Mouse (Mus musculus): ENCODE data around the gene Igflr1. TPM values are rescaled to one million over a fixed set of nuclear protein-coding genes. Genes with fewer than 3 reads are reported as not detected.
A peak's percentile ranks its signal among the peaks of the same experiment; 100 is the strongest.

Gene Igflr1
- total and polyA plus RNA-seq, 3 experiments = 0.23 to 3.7 (median 0.75) TPM

DNA sequence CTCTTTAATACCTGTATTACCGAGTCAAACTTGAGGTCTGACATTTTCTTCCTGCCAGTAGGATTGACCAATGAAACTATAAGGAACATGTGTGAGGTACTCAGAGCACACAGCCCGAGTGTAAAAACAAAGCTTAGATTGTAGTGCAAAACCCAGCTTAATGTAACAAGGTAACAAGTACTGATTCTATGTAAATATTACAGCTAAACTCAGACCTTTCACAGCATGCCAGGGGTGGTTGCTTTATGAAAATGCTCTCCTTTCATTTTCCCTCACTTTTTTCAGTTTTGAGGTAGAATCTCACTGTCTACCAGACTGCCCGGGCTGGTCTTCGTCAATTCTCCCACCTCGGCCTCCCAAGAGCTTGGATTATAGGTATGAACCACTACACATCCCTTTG, 30.9 kb downstream of the Igflr1 start:
- no peaks in the 10 kb centered on the region for H3K4me1 ChIP-seq (ENCODE audit: control insufficient read depth, insufficient read depth, low read length)
- H3K9ac ChIP-seq (ENCODE audit: low read depth, low read length) = no peak overlapping the region
- no peak for TF ChIP-seq CTCF (IDR thresholded peaks at IDR 0.05)
- no peak for TF ChIP-seq EP300 (IDR thresholded peaks at IDR 0.05; ENCODE audit: insufficient read depth, low read depth, low read length)
- no peak for TF ChIP-seq POLR2A (IDR thresholded peaks at IDR 0.05; ENCODE audit: insufficient read depth, low read depth, low read length)
- 69% methylated on average over 5 of the region's 5 CpGs for WGBS
- intact Hi-C loops (cut with DNase I) = loop anchor here (10.0 kb wide), 1 partner anchor 359 kb away; the partner anchor contains the start of gene Usf2
- no peak overlapping the region for H3K27ac ChIP-seq
- H3K36me3 ChIP-seq (ENCODE audit: control insufficient read depth, insufficient read depth, low read length) = no peaks in the 10 kb centered on the region
- no peaks in the 10 kb centered on the region for H3K27me3 ChIP-seq (ENCODE audit: control insufficient read depth, insufficient read depth, low read length)
- no peak for DNase-seq
- no peak overlapping the region for H3K4me3 ChIP-seq
- H3K79me2 ChIP-seq (replicated peaks; ENCODE audit: control insufficient read depth, insufficient read depth, low read length) = no peaks in the 10 kb centered on the region

DNA sequence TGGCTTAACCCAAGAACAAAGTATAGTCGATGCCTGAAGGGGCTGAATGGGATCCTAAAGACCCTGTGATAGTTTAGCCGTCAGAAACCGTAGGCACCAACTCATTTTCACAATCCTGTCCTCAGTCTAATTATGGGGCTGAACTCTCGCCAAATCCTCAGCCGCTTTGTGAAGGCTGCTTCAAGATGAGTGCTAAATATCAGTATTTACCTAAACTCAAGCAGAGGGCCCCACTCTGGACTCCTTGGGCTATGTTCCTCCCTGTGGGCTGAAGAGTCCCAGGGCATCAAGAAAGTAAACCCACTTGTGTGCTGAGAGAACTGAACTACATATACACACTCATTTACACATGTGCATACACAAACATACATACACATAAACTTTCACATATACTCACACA, 31.6 kb downstream of the Igflr1 start:
- H3K79me2 ChIP-seq (replicated peaks; ENCODE audit: control insufficient read depth, insufficient read depth, low read length) = no peaks in the 10 kb centered on the region
- H3K27ac ChIP-seq = no peak overlapping the region
- TF ChIP-seq POLR2A (IDR thresholded peaks at IDR 0.05; ENCODE audit: insufficient read depth, low read depth, low read length) = no peak
- no peak for TF ChIP-seq EP300 (IDR thresholded peaks at IDR 0.05; ENCODE audit: insufficient read depth, low read depth, low read length)
- no peak for TF ChIP-seq CTCF (IDR thresholded peaks at IDR 0.05)
- no peak for DNase-seq
- H3K4me3 ChIP-seq = no peak overlapping the region
- intact Hi-C loops (cut with DNase I) = loop anchor here (10.0 kb wide), 1 partner anchor 358 kb away; the partner anchor contains the start of gene Usf2
- no peaks in the 10 kb centered on the region for H3K36me3 ChIP-seq (ENCODE audit: control insufficient read depth, insufficient read depth, low read length)
- H3K9ac ChIP-seq (ENCODE audit: low read depth, low read length) = no peak overlapping the region
- WGBS = 60% methylated on average over 5 of the region's 5 CpGs
- no peaks in the 10 kb centered on the region for H3K27me3 ChIP-seq (ENCODE audit: control insufficient read depth, insufficient read depth, low read length)
- no peaks in the 10 kb centered on the region for H3K4me1 ChIP-seq (ENCODE audit: control insufficient read depth, insufficient read depth, low read length)

DNA sequence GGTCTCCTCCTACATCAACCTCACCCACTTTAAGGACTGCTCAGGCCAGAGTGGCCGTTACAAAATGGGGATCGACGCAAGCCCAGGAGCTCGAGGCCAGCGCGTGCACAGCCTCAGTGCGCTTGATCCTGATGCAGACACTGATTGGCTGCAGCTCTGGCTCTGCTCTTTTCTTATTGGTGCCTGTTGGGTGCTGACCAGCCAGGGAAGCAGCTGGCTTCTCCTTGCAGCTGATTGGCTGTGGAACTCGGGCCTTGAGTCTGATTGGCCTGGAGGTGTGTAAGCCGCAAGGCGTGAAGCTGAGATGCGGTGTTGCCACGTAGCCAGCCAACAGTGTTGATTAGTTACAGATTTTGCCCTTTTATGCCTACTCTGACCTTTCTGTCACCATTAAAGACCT, 33.6 kb downstream of the Igflr1 start, which contains the start of gene Zbtb32:
TSS of gene Zbtb32 (minus strand) at position 124 of the 400 bp plus-strand sequence.
- Histone ChIP-seq H3K36me3 (ENCODE audit: control insufficient read depth, insufficient read depth, low read length) (no peaks in the 10 kb centered on the region), H3K27me3 (ENCODE audit: control insufficient read depth, insufficient read depth, low read length) (no peaks in the 10 kb centered on the region), H3K27ac (no peak within 1 kb of the TSS), H3K4me1 (ENCODE audit: control insufficient read depth, insufficient read depth, low read length) (no peaks in the 10 kb centered on the region), H3K79me2 (replicated peaks; ENCODE audit: control insufficient read depth, insufficient read depth, low read length) (no peaks in the 10 kb centered on the region), H3K4me3 (no peak within 1 kb of the TSS), H3K9ac (ENCODE audit: low read depth, low read length) (no peak within 1 kb of the TSS)
- intact Hi-C loops (cut with DNase I) = loop anchor here (10.0 kb wide), 1 partner anchor 356 kb away; the partner anchor contains the start of gene Usf2
- WGBS = 91% methylated on average over 12 of the region's 12 CpGs
- no peak for TF ChIP-seq POLR2A (IDR thresholded peaks at IDR 0.05; ENCODE audit: insufficient read depth, low read depth, low read length)
- no peak for TF ChIP-seq CTCF (IDR thresholded peaks at IDR 0.05)
- TF ChIP-seq EP300 (IDR thresholded peaks at IDR 0.05; ENCODE audit: insufficient read depth, low read depth, low read length) = no peak
- DNase-seq = no peak

DNA sequence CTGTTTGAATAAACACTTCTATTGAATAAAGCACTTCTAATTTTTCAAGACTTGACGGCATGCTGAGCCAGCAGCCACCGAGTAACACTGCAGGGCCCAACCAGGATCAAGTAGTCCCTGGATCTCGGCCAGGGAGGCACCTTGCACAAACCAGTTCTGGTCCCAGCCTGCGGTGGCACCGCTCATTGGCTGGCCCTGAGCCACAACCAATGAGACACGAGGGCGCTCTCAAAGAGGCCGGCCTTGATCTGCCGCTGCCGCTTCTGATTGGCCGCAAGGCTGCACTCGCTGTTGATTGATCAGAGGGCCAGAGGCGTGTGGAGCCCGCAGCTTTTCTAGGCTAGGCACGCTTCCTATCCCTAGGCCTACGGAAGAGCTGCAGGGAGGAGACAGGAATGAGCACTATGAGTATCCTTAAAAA, 34.7 kb downstream of the Igflr1 start:
- no peak overlapping the region for H3K9ac ChIP-seq (ENCODE audit: low read depth, low read length)
- no peak overlapping the region for H3K27ac ChIP-seq
- WGBS = under 1% methylated on average over 16 of the region's 16 CpGs
- H3K36me3 ChIP-seq (ENCODE audit: control insufficient read depth, insufficient read depth, low read length) = no peaks in the 10 kb centered on the region
- H3K4me1 ChIP-seq (ENCODE audit: control insufficient read depth, insufficient read depth, low read length) = no peaks in the 10 kb centered on the region
- H3K27me3 ChIP-seq (ENCODE audit: control insufficient read depth, insufficient read depth, low read length) = no peaks in the 10 kb centered on the region
- peak; percentile 73 to 88 for DNase-seq
- no peak overlapping the region for H3K4me3 ChIP-seq
- no peaks in the 10 kb centered on the region for H3K79me2 ChIP-seq (replicated peaks; ENCODE audit: control insufficient read depth, insufficient read depth, low read length)
- intact Hi-C loops (cut with DNase I) = loop anchor here (10.0 kb wide), 1 partner anchor 355 kb away; the partner anchor contains the start of gene Usf2
- TF ChIP-seq CTCF (IDR thresholded peaks at IDR 0.05) (no peak), POLR2A (IDR thresholded peaks at IDR 0.05; ENCODE audit: insufficient read depth, low read depth, low read length) (no peak), EP300 (IDR thresholded peaks at IDR 0.05; ENCODE audit: insufficient read depth, low read depth, low read length) (no peak)

DNA sequence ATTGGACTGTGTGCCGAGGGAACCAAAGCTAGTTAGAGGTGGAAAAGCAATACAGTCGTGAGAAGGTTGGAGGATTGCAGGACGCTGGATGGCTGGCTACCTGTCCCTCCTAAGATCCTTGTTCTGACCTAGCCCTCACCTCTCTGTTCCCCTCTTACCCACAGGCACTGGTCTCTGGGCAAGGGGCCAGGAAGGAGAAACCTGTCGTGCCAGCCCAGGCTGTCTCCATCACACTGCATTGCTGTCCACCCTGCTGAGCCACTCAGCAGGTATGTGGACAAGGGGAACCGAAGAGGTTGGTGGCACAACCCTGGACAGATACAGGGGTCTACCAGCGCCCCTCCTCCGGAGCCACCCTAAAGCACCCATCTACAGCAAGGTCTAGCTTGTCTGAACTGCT, 35.4 kb downstream of the Igflr1 start:
- WGBS = 65% methylated on average over 7 of the region's 7 CpGs
- no peak overlapping the region for H3K27ac ChIP-seq
- H3K9ac ChIP-seq (ENCODE audit: low read depth, low read length) = no peak overlapping the region
- TF ChIP-seq POLR2A (IDR thresholded peaks at IDR 0.05; ENCODE audit: insufficient read depth, low read depth, low read length) (no peak), EP300 (IDR thresholded peaks at IDR 0.05; ENCODE audit: insufficient read depth, low read depth, low read length) (no peak), CTCF (IDR thresholded peaks at IDR 0.05) (no peak)
- intact Hi-C loops (cut with DNase I) = no loop called here
- no peak overlapping the region for H3K4me3 ChIP-seq
- H3K36me3 ChIP-seq (ENCODE audit: control insufficient read depth, insufficient read depth, low read length) = no peaks in the 10 kb centered on the region
- no peaks in the 10 kb centered on the region for H3K27me3 ChIP-seq (ENCODE audit: control insufficient read depth, insufficient read depth, low read length)
- no peak for DNase-seq
- no peaks in the 10 kb centered on the region for H3K79me2 ChIP-seq (replicated peaks; ENCODE audit: control insufficient read depth, insufficient read depth, low read length)
- no peaks in the 10 kb centered on the region for H3K4me1 ChIP-seq (ENCODE audit: control insufficient read depth, insufficient read depth, low read length)

DNA sequence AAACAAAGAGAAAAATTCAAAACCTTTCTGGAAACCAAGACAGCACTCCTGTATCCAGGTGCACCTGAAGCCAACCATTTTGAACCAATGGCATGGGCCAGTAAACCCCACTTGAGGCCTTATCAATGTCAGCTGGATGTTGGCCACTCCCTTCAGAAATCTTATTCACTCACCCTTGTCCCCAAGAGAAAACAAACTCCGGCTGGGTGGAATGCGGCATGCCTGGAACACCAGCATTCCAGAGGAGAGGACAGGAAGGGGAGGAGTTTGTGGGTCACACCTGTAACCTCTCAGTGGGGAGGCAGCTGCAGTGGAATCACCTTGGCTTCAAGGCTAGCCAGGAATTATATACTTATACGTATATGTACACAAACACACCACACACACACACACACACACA, 37.4 kb downstream of the Igflr1 start:
- Histone ChIP-seq H3K4me1 (ENCODE audit: control insufficient read depth, insufficient read depth, low read length) (no peaks in the 10 kb centered on the region), H3K27me3 (ENCODE audit: control insufficient read depth, insufficient read depth, low read length) (no peaks in the 10 kb centered on the region), H3K4me3 (no peak overlapping the region), H3K79me2 (replicated peaks; ENCODE audit: control insufficient read depth, insufficient read depth, low read length) (no peaks in the 10 kb centered on the region), H3K27ac (no peak overlapping the region), H3K9ac (ENCODE audit: low read depth, low read length) (no peak overlapping the region), H3K36me3 (ENCODE audit: control insufficient read depth, insufficient read depth, low read length) (no peaks in the 10 kb centered on the region)
- intact Hi-C loops (cut with DNase I) = no loop called here
- no peak for TF ChIP-seq CTCF (IDR thresholded peaks at IDR 0.05)
- no peak for TF ChIP-seq POLR2A (IDR thresholded peaks at IDR 0.05; ENCODE audit: insufficient read depth, low read depth, low read length)
- TF ChIP-seq EP300 (IDR thresholded peaks at IDR 0.05; ENCODE audit: insufficient read depth, low read depth, low read length) = no peak
- 32% methylated on average over 3 of the region's 3 CpGs for WGBS
- no peak for DNase-seq

All from heart, adult 2 months (tissue).